In genomic region chr2:28465836-28466518, GRCm38 (mm10) we compare ENCODE assay signal across 8 mouse cellular contexts. TPM values are rescaled to one million over a fixed set of nuclear protein-coding genes. Genes with fewer than 3 reads are reported as not detected.
DNase-seq lines count a peak whose midpoint lies in the region; ATAC-seq and TF ChIP-seq lines count a peak whose summit lies in the region.

1700007K13Rik (minus strand) TSS chr2:28466332.

- H3K4me3 ChIP-seq in limb, embryonic 11.5 days (ENCODE audit: low read depth, low read length) = peak within 1 kb of the TSS; percentile 27
- H3K4me3 ChIP-seq in midbrain, embryonic 13.5 days (replicated peaks) = peak within 1 kb of the TSS; percentile 22
- H3K4me3 ChIP-seq in small intestine, adult 2 months (ENCODE audit: low read depth, low read length) = peak within 1 kb of the TSS; percentile 18; the same call in 1 of the 2 replicates

- TF ChIP-seq POLR2A in small intestine, adult 2 months (IDR thresholded peaks at IDR 0.05; ENCODE audit: low read depth, low read length) = no peak; the same call in 1 of the 2 replicates

- TF ChIP-seq CTCF in small intestine, adult 2 months (IDR thresholded peaks at IDR 0.05; ENCODE audit: extremely low read depth, insufficient read length, insufficient replicate concordance, low read depth, low read length) = no peak

- H3K9me3 ChIP-seq in limb, embryonic 11.5 days (ENCODE audit: control insufficient read depth, low read length) = no peaks in the 10 kb centered on the region
- H3K9me3 ChIP-seq in midbrain, embryonic 13.5 days = no peaks in the 10 kb centered on the region

- peaks cover 2% of the 10 kb centered on the region for H3K4me1 ChIP-seq in limb, embryonic 11.5 days (ENCODE audit: control insufficient read depth, insufficient read depth, low read length)
- peaks cover 19% of the 10 kb centered on the region for H3K4me1 ChIP-seq in midbrain, embryonic 13.5 days (replicated peaks)
- H3K4me1 ChIP-seq in small intestine, adult 2 months (ENCODE audit: control insufficient read depth, insufficient read depth, insufficient read length, low read length) = peaks cover 14% of the 10 kb centered on the region

- peak; percentile 45 for DNase-seq in gastrocnemius, postnatal 14 days
- no peak for DNase-seq in gastrocnemius, adult 8-10 months (ENCODE audit: low spot score in 2 of 2)
- peak; percentile 91 for DNase-seq in embryo, embryonic 10 days (ENCODE audit: low spot score)
- DNase-seq in heart, adult 8-10 months (ENCODE audit: low spot score) = peak; percentile 59
- DNase-seq in kidney, adult 18-20 months = peak; percentile 84
- DNase-seq in limb, embryonic 11.5 days (ENCODE audit: low spot score) = peak; percentile 82

- ATAC-seq in limb, embryonic 11.5 days (ENCODE audit: insufficient number of reproducible peaks, low FRiP score, low TSS enrichment, low read depth) = peak; percentile 45; the same call in 1 of the 2 replicates
- ATAC-seq in midbrain, embryonic 13.5 days = peak; percentile 58

- no peaks in the 10 kb centered on the region for H3K27me3 ChIP-seq in limb, embryonic 11.5 days (ENCODE audit: control insufficient read depth, insufficient read depth, low read length)
- peaks cover 11% of the 10 kb centered on the region; the same call in 1 of the 2 replicates for H3K27me3 ChIP-seq in midbrain, embryonic 13.5 days
- H3K27me3 ChIP-seq in small intestine, adult 2 months (ENCODE audit: control insufficient read depth, insufficient read depth, low read length) = no peaks in the 10 kb centered on the region

- peaks cover 12% of the 10 kb centered on the region for H3K36me3 ChIP-seq in limb, embryonic 11.5 days (ENCODE audit: control insufficient read depth, insufficient read depth, low read length)
- H3K36me3 ChIP-seq in midbrain, embryonic 13.5 days = peaks cover 21% of the 10 kb centered on the region
- H3K36me3 ChIP-seq in small intestine, adult 2 months (ENCODE audit: control insufficient read depth, insufficient read depth, low read length) = peaks cover 13% of the 10 kb centered on the region

- no peak within 1 kb of the TSS for H3K27ac ChIP-seq in limb, embryonic 11.5 days (replicated peaks; ENCODE audit: low read depth, low read length)
- no peak within 1 kb of the TSS for H3K27ac ChIP-seq in midbrain, embryonic 13.5 days
- H3K27ac ChIP-seq in small intestine, adult 2 months (ENCODE audit: insufficient read depth, low read depth, low read length) = no peak within 1 kb of the TSS

- intact Hi-C loops in gastrocnemius, postnatal 14 days (cut with DNase I; ENCODE audit: low total_unique reads) = no loop called here

- peak within 1 kb of the TSS; percentile 13; the same call in 1 of the 2 replicates for H3K9ac ChIP-seq in limb, embryonic 11.5 days (ENCODE audit: low read length)
- H3K9ac ChIP-seq in midbrain, embryonic 13.5 days (replicated peaks) = peak within 1 kb of the TSS; percentile 53

- H3K4me2 ChIP-seq in limb, embryonic 11.5 days (ENCODE audit: low read depth, severe bottlenecking) = peak within 1 kb of the TSS; percentile 62
- peak within 1 kb of the TSS; percentile 54 for H3K4me2 ChIP-seq in midbrain, embryonic 13.5 days (replicated peaks)

- 3% methylated on average over 25 of the region's 25 CpGs for WGBS in limb, embryonic 11.5 days
- 5% methylated on average over 25 of the region's 25 CpGs for WGBS in midbrain, embryonic 13.5 days
- WGBS in small intestine, adult 2 months = 6% methylated on average over 25 of the region's 25 CpGs

RNA-seq across cellular contexts. Expression of gene 1700007K13Rik, which starts in this region (rescaled TPM):
- under 1 TPM in 1 of 2 experiments, not detected in 1; 0.55 TPM for total RNA-seq in gastrocnemius, postnatal 14 days (2021)
- total RNA-seq in gastrocnemius, adult 8-10 months (2022) = not detected
- under 1 TPM in 1 of 4 experiments, not detected in 3; 0.43 TPM for total RNA-seq in heart, adult 8-10 months (2022)
- 0.95 and 0.96 TPM in 2 replicates for polyA plus RNA-seq in limb, embryonic 11.5 days (2014; fragmentation: Nextera tagmentation; extraction: Ambion mirVana)
- 0.85 and 1.3 TPM in 2 replicates for polyA plus RNA-seq in midbrain, embryonic 13.5 days (2015; fragmentation: Nextera tagmentation; extraction: Ambion mirVana)
- not detected in 2 replicates for polyA plus RNA-seq in small intestine, adult 2 months (2012; rRNA removed)

Comparison
In these comparisons a context has a peak if more than half of its experiments do, and no peak if none do; other contexts are left out.
1. Peak in DNase-seq in gastrocnemius, postnatal 14 days; RNA of the gene not detected or under 1 TPM.
2. Peak in DNase-seq in heart, adult 8-10 months; RNA of the gene not detected or under 1 TPM.
3. Peak in DNase-seq, ATAC-seq, H3K4me3 ChIP-seq, H3K9ac ChIP-seq and H3K4me2 ChIP-seq in limb, embryonic 11.5 days; RNA of the gene not detected or under 1 TPM.
4. DNase-seq: peak in embryo, embryonic 10 days (single experiment) and kidney, adult 18-20 months (single experiment); none in gastrocnemius, adult 8-10 months (0 of 2).
5. Peak in every context shown above with its lines, with median percentiles within 50 percentile points of each other: H3K4me3 ChIP-seq.